Mouse (Mus musculus) neural tube, embryonic 12.5 days (tissue): Measurements from ENCODE around the gene Gm1043. TPM values are rescaled to one million over a fixed set of nuclear protein-coding genes. Genes with fewer than 3 reads are reported as not detected.
A peak's percentile ranks its signal among the peaks of the same experiment; 100 is the strongest.

Experiments
- ATAC-seq: fragments of 200-750 bp; cut with Nextera tagmentation; 2 replicates; pipeline ENCODE4 v1.8.0; 2017; ENCODE audit warnings: low read depth, mild to moderate bottlenecking, moderate TSS enrichment, moderate library complexity; ENCODE audit not compliant: low FRiP score
- H3K27ac ChIP-seq: fragments of 300-500 bp; sonication (generic); 2 replicates; pipeline ENCODE4 v1.5.1; 2016
- H3K27me3 ChIP-seq: fragments of 300-500 bp; sonication (generic); replicated peaks from 2 replicates; pipeline ENCODE4 v1.6.1; 2016; ENCODE audit warnings: mild to moderate bottlenecking
- H3K36me3 ChIP-seq: fragments of 300-500 bp; sonication (generic); 2 replicates; pipeline ENCODE4 v1.6.1; 2016; ENCODE audit warnings: mild to moderate bottlenecking
- H3K4me1 ChIP-seq: fragments of 300-500 bp; sonication (generic); 2 replicates; pipeline ENCODE4 v1.6.1; 2016
- H3K4me2 ChIP-seq: fragments of 300-500 bp; sonication (generic); replicated peaks from 2 replicates; pipeline ENCODE4 v1.6.1; 2016; ENCODE audit warnings: mild to moderate bottlenecking
- H3K4me3 ChIP-seq: fragments of 300-500 bp; sonication (generic); 2 replicates; pipeline ENCODE4 v1.5.1; 2016
- H3K9ac ChIP-seq: fragments of 300-500 bp; sonication (generic); 2 replicates; pipeline ENCODE4 v1.6.1; 2016; ENCODE audit warnings: mild to moderate bottlenecking
- H3K9me3 ChIP-seq: fragments of 300-500 bp; sonication (generic); 2 replicates; pipeline ENCODE4 v1.6.1; 2016; ENCODE audit warnings: mild to moderate bottlenecking
- WGBS: fragments of 180-500 bp; shearing (Covaris S2); methylation state at CpG from one replicate; pipeline ENCODE4 v1.1.7; 2016; 5-methylcytosine and 5-hydroxymethylcytosine counted together
- polyA plus RNA-seq: library from polyadenylated mRNA; unstranded; fragments of >200 nt; fragmentation: Nextera tagmentation; extraction: Ambion mirVana; gene quantifications from 2 replicates; pipeline ENCODE4 v1.2.1, GENCODE M21; 2016

The Gm1043 gene
- polyA plus RNA-seq, 1 experiment from 2014 or later: 0.55 TPM

- Histone ChIP-seq H3K4me1 (peaks cover 39% of the 10 kb centered on the region), H3K4me2 (no peak overlapping the region), H3K9ac (no peak overlapping the region), H3K27ac (no peak overlapping the region), H3K36me3 (no peaks in the 10 kb centered on the region), H3K9me3 (no peaks in the 10 kb centered on the region), H3K27me3 (no peaks in the 10 kb centered on the region), H3K4me3 (no peak overlapping the region)
- 51% methylated on average over 5 of the region's 5 CpGs for WGBS
- ATAC-seq: no peak
These were observed 134.4 kb downstream of the Gm1043 start for GRCm38 (mm10) chr5:37219615-37220014.

- Histone ChIP-seq H3K36me3 (no peaks in the 10 kb centered on the region), H3K27me3 (no peaks in the 10 kb centered on the region), H3K4me1 (peaks cover 38% of the 10 kb centered on the region), H3K4me3 (no peak overlapping the region), H3K27ac (0 out of 2 replicates have a peak overlapping the region, but pooled peaks have one; percentile 2), H3K9me3 (no peaks in the 10 kb centered on the region), H3K4me2 (no peak overlapping the region), H3K9ac (no peak overlapping the region)
- 77% methylated on average over 5 of the region's 5 CpGs for WGBS
- no peak for ATAC-seq
These were observed 135.4 kb downstream of the Gm1043 start for GRCm38 (mm10) chr5:37220575-37220974.

GRCm38 (mm10) chr5:37221563-37221962, 136.4 kb downstream of the Gm1043 start:
- H3K27me3 ChIP-seq: no peaks in the 10 kb centered on the region
- no peak overlapping the region for H3K4me3 ChIP-seq
- H3K36me3 ChIP-seq: no peaks in the 10 kb centered on the region
- H3K9ac ChIP-seq: no peak overlapping the region
- H3K9me3 ChIP-seq: no peaks in the 10 kb centered on the region
- 31% methylated on average over 6 of the region's 6 CpGs for WGBS
- ATAC-seq: peak; percentile 88
- peaks cover 39% of the 10 kb centered on the region for H3K4me1 ChIP-seq
- H3K4me2 ChIP-seq: no peak overlapping the region
- H3K27ac ChIP-seq: peak overlapping the region; percentile 47

GRCm38 (mm10) chr5:37222316-37222715, 137.1 kb downstream of the Gm1043 start:
- H3K27ac ChIP-seq: peak overlapping the region; percentile 47

GRCm38 (mm10) chr5:37225708-37226107, 140.5 kb downstream of the Gm1043 start:
- H3K9me3 ChIP-seq: no peaks in the 10 kb centered on the region
- no peak overlapping the region for H3K9ac ChIP-seq
- no peak overlapping the region for H3K27ac ChIP-seq
- H3K27me3 ChIP-seq: no peaks in the 10 kb centered on the region
- no peak overlapping the region for H3K4me2 ChIP-seq
- peaks cover 33% of the 10 kb centered on the region for H3K4me1 ChIP-seq
- H3K36me3 ChIP-seq: no peaks in the 10 kb centered on the region
- 91% methylated on average over 1 of the region's 1 CpGs for WGBS
- H3K4me3 ChIP-seq: no peak overlapping the region
- no peak for ATAC-seq

More at GRCm38 (mm10) chr5:37222316-37222715, 137.1 kb downstream of the Gm1043 start:
- H3K9me3 ChIP-seq: no peaks in the 10 kb centered on the region
- H3K4me3 ChIP-seq: no peak overlapping the region
- peaks cover 39% of the 10 kb centered on the region for H3K4me1 ChIP-seq
- 46% methylated on average over 8 of the region's 8 CpGs for WGBS
- no peak for ATAC-seq
- H3K27me3 ChIP-seq: no peaks in the 10 kb centered on the region
- H3K36me3 ChIP-seq: no peaks in the 10 kb centered on the region
- no peak overlapping the region for H3K4me2 ChIP-seq
- no peak overlapping the region for H3K9ac ChIP-seq

- Histone ChIP-seq H3K27me3 (no peaks in the 10 kb centered on the region), H3K4me3 (no peak overlapping the region), H3K27ac (0 out of 2 replicates have a peak overlapping the region, but pooled peaks have one; percentile 50), H3K4me1 (peaks cover 14% of the 10 kb centered on the region; the same call in 1 of the 2 replicates), H3K36me3 (no peaks in the 10 kb centered on the region), H3K9ac (no peak overlapping the region), H3K9me3 (no peaks in the 10 kb centered on the region), H3K4me2 (no peak overlapping the region)
- ATAC-seq: no peak
- 69% methylated on average over 6 of the region's 6 CpGs for WGBS
These were observed 142.9 kb downstream of the Gm1043 start for GRCm38 (mm10) chr5:37227956-37228680.

GRCm38 (mm10) chr5:37228894-37229293, 143.7 kb downstream of the Gm1043 start:
- peak overlapping the region; percentile 50; the same call in 1 of the 2 replicates for H3K27ac ChIP-seq
- H3K4me3 ChIP-seq: no peak overlapping the region
- 46% methylated on average over 7 of the region's 7 CpGs for WGBS

GRCm38 (mm10) chr5:37233010-37233557, 147.9 kb downstream of the Gm1043 start:
- Histone ChIP-seq H3K9ac (no peak overlapping the region), H3K4me2 (no peak overlapping the region), H3K4me3 (no peak overlapping the region), H3K36me3 (no peaks in the 10 kb centered on the region), H3K27me3 (no peaks in the 10 kb centered on the region; the same call in 1 of the 2 replicates), H3K9me3 (no peaks in the 10 kb centered on the region), H3K27ac (no peak overlapping the region), H3K4me1 (peaks cover 9% of the 10 kb centered on the region; the same call in 1 of the 2 replicates)
- no peak for ATAC-seq
- 50% methylated on average over 9 of the region's 9 CpGs for WGBS

More at GRCm38 (mm10) chr5:37228894-37229293, 143.7 kb downstream of the Gm1043 start:
- H3K4me1 ChIP-seq: peaks cover 14% of the 10 kb centered on the region; the same call in 1 of the 2 replicates
- no peaks in the 10 kb centered on the region for H3K27me3 ChIP-seq
- no peak overlapping the region for H3K4me2 ChIP-seq
- H3K9ac ChIP-seq: no peak overlapping the region
- no peaks in the 10 kb centered on the region for H3K9me3 ChIP-seq
- H3K36me3 ChIP-seq: no peaks in the 10 kb centered on the region
- peak; percentile 64 for ATAC-seq

- Histone ChIP-seq H3K36me3 (no peaks in the 10 kb centered on the region), H3K4me1 (peaks cover 30% of the 10 kb centered on the region), H3K4me3 (no peak overlapping the region), H3K27me3 (peaks cover 23% of the 10 kb centered on the region), H3K9me3 (no peaks in the 10 kb centered on the region), H3K4me2 (no peak overlapping the region), H3K9ac (no peak overlapping the region), H3K27ac (no peak overlapping the region)
- ATAC-seq: no peak
- 56% methylated on average over 2 of the region's 2 CpGs for WGBS
These were observed 153.5 kb downstream of the Gm1043 start for GRCm38 (mm10) chr5:37238654-37239053.

GRCm38 (mm10) chr5:37240550-37240949, 155.4 kb downstream of the Gm1043 start:
- WGBS: 1% methylated on average over 5 of the region's 5 CpGs
- Histone ChIP-seq H3K4me1 (peaks cover 48% of the 10 kb centered on the region), H3K36me3 (no peaks in the 10 kb centered on the region), H3K27ac (no peak overlapping the region), H3K9ac (no peak overlapping the region), H3K4me3 (no peak overlapping the region), H3K4me2 (peak overlapping the region; percentile 20; the same call in 1 of the 2 replicates), H3K9me3 (no peaks in the 10 kb centered on the region), H3K27me3 (peaks cover 23% of the 10 kb centered on the region)
- no peak for ATAC-seq

GRCm38 (mm10) chr5:37241224-37241623, 156.1 kb downstream of the Gm1043 start:
- no peaks in the 10 kb centered on the region for H3K9me3 ChIP-seq
- H3K27me3 ChIP-seq: peaks cover 25% of the 10 kb centered on the region
- ATAC-seq: peak; percentile 1; the same call in 1 of the 2 replicates
- no peaks in the 10 kb centered on the region for H3K36me3 ChIP-seq
- peak overlapping the region; percentile 78 for H3K4me2 ChIP-seq
- peaks cover 49% of the 10 kb centered on the region for H3K4me1 ChIP-seq
- peak overlapping the region; percentile 87 for H3K9ac ChIP-seq
- H3K4me3 ChIP-seq: peak overlapping the region; percentile 76
- H3K27ac ChIP-seq: peak overlapping the region; percentile 68; the same call in 1 of the 2 replicates
- 11% methylated on average over 9 of the region's 9 CpGs for WGBS

GRCm38 (mm10) chr5:37241651-37242151, 156.5 kb downstream of the Gm1043 start, which contains the start of gene Crmp1:
TSS of gene Crmp1 (plus strand) at chr5:37241940.
- H3K4me2 ChIP-seq: peak within 1 kb of the TSS; percentile 78
- H3K36me3 ChIP-seq: no peaks in the 10 kb centered on the region
- WGBS: 1% methylated on average over 50 of the region's 56 CpGs
- peaks cover 27% of the 10 kb centered on the region for H3K27me3 ChIP-seq
- H3K4me1 ChIP-seq: peaks cover 54% of the 10 kb centered on the region
- H3K9ac ChIP-seq: peak within 1 kb of the TSS; percentile 87
- H3K4me3 ChIP-seq: peak within 1 kb of the TSS; percentile 76
- peak; percentile 67 for ATAC-seq
- H3K9me3 ChIP-seq: no peaks in the 10 kb centered on the region
- peak within 1 kb of the TSS; percentile 68; the same call in 1 of the 2 replicates for H3K27ac ChIP-seq
